Mouse (Mus musculus): ENCODE data around the gene Sgsm2.

DNA sequence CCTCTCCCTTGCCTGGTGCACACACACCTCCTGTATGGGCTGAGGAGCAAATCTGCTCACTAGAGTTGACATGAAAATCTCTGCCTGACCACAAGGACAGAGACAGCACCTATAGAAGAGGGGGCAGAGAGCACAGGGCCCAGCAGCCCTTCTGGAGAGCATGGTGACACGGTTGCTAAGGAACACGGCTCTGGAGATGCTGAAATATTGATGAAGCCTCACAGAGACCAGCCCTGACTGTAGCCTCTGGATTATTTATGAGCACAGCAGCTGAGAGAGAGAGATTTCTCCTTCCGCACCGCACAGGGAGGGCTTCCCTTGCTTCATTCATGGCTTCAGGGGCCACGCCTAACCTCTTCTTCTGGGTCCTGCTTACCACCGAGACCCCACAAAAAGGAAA is 27.3 kb downstream of the Sgsm2 start:
- TF ChIP-seq CTCF (IDR thresholded peaks at IDR 0.05; ENCODE audit: extremely low read depth, insufficient read depth, low read length) (no peak), POLR2A (IDR thresholded peaks at IDR 0.05; ENCODE audit: extremely low read depth, insufficient read depth, low read length) (no peak)
